Mouse (Mus musculus): Measurements from ENCODE around the gene Sdk1. TPM values are rescaled to one million over a fixed set of nuclear protein-coding genes. Genes with fewer than 3 reads are reported as not detected.

Gene Sdk1
- polyA plus RNA-seq, 1 experiment from 2014 or later, result 1.3 TPM

DNA sequence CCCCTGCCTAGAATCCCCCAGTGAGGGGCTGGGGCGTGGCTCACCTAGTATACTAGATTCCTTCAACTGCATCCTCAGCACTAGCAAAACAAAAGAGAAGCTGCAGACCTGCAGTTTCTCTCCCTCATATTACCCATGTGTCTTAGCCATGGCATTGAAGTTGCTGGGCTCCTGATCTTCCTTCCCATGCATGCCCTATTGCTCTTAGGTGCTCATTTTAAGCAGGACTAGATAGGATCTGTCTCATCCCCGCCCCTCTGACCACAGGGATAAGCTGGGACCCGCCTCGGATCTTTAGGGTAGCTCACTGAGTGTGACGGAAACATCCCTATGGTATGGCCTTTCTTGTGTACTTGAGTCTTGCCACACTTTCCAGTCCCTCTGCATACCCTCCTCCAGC lies 947.5 kb downstream of the Sdk1 start:
- no peak for ATAC-seq
- H3K9me3 ChIP-seq (ENCODE audit: control insufficient read depth, low read length), result no peaks in the 10 kb centered on the region
- H3K27ac ChIP-seq (ENCODE audit: low read length), result no peak overlapping the region
- no peak overlapping the region for H3K4me2 ChIP-seq (ENCODE audit: low read length)
- H3K4me3 ChIP-seq (replicated peaks; ENCODE audit: low read length), result no peak overlapping the region
- 80% methylated on average over 5 of the region's 5 CpGs for WGBS
- no peaks in the 10 kb centered on the region for H3K36me3 ChIP-seq (ENCODE audit: control insufficient read depth, insufficient read depth)
- H3K27me3 ChIP-seq (replicated peaks; ENCODE audit: control insufficient read depth, insufficient read depth, low read length), result no peaks in the 10 kb centered on the region
- no peak overlapping the region for H3K9ac ChIP-seq (replicated peaks; ENCODE audit: low read depth, low read length)
- no peaks in the 10 kb centered on the region for H3K4me1 ChIP-seq (replicated peaks; ENCODE audit: control insufficient read depth, insufficient read depth, low read length)

DNA sequence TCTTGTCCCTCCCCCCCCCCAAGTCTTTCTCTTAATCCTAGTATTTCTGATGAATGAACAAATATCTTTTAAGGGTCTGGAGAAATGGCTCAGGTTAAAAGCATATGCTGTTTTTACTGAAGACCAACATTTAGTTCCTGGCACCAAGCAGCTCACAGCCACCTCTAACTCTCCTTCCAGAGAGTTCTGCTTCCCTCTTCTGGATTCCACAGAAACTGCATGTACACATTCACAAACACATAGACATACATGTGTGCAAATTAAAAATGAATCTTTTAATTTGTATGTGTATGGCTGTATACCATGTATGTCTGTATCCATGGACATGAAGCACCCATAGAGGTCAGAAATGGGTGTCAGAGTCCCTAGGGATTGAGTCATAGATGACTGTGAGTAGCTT lies 968.6 kb downstream of the Sdk1 start:
- no peak overlapping the region for H3K4me3 ChIP-seq (replicated peaks; ENCODE audit: low read length)
- H3K4me1 ChIP-seq (replicated peaks; ENCODE audit: control insufficient read depth, insufficient read depth, low read length), result no peaks in the 10 kb centered on the region
- H3K36me3 ChIP-seq (ENCODE audit: control insufficient read depth, insufficient read depth), result no peaks in the 10 kb centered on the region
- no peak overlapping the region for H3K4me2 ChIP-seq (ENCODE audit: low read length)
- no peak overlapping the region for H3K27ac ChIP-seq (ENCODE audit: low read length)
- no peak for ATAC-seq
- no peak overlapping the region for H3K9ac ChIP-seq (replicated peaks; ENCODE audit: low read depth, low read length)
- no peaks in the 10 kb centered on the region for H3K27me3 ChIP-seq (replicated peaks; ENCODE audit: control insufficient read depth, insufficient read depth, low read length)
- H3K9me3 ChIP-seq (ENCODE audit: control insufficient read depth, low read length), result no peaks in the 10 kb centered on the region

DNA sequence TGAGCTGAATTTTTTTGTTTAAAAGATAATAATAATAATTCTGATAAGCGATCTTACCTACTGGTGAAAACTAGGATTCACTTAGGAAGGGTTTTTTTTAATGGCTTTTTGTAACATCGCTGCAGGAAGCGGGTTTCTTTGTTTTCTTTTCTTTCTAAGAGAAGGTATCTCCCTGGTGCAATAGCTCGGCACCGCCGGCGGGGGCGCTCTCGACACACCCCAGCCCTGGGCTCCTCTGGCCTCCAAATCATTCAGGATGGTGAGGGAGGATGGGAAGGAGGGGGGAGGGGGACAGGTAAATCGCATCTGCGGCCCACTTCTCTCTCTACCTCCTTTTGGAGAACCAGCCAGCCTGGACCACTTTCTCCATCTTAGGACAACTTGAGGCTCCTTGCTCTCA lies 971.0 kb downstream of the Sdk1 start:
- whole genome bisulfite sequencing, result 60% methylated on average over 11 of the region's 11 CpGs
- Histone ChIP-seq H3K27ac (ENCODE audit: low read length) (no peak overlapping the region), H3K4me3 (replicated peaks; ENCODE audit: low read length) (no peak overlapping the region), H3K9ac (replicated peaks; ENCODE audit: low read depth, low read length) (no peak overlapping the region), H3K4me1 (replicated peaks; ENCODE audit: control insufficient read depth, insufficient read depth, low read length) (peaks cover 6% of the 10 kb centered on the region), H3K36me3 (ENCODE audit: control insufficient read depth, insufficient read depth) (no peaks in the 10 kb centered on the region), H3K27me3 (replicated peaks; ENCODE audit: control insufficient read depth, insufficient read depth, low read length) (no peaks in the 10 kb centered on the region), H3K4me2 (ENCODE audit: low read length) (no peak overlapping the region), H3K9me3 (ENCODE audit: control insufficient read depth, low read length) (no peaks in the 10 kb centered on the region)
- no peak for ATAC-seq

DNA sequence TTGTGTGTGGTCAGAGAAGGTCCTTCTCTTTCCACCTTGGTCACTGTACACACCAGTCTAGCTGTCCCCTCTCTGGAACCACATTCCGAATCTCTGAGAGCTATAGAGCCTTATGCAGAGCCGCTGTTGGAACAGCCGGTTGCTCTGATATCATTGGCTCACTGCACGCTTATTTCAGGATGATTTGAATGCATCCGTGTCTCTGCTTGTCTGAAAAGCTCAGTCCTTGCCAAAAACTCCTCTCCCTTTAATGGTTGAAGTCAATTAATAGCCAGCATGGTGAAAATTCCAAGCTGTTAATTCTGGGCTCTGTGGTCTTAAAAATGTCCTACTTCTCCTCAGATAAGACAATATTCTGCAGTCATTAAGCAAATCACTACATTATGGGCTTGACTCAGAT lies 974.7 kb downstream of the Sdk1 start:
- ATAC-seq, result peak; percentile 82
- Histone ChIP-seq H3K27ac (ENCODE audit: low read length) (peak overlapping the region; percentile 60), H3K4me2 (ENCODE audit: low read length) (no peak overlapping the region), H3K9ac (replicated peaks; ENCODE audit: low read depth, low read length) (no peak overlapping the region), H3K4me1 (replicated peaks; ENCODE audit: control insufficient read depth, insufficient read depth, low read length) (peaks cover 6% of the 10 kb centered on the region), H3K9me3 (ENCODE audit: control insufficient read depth, low read length) (no peaks in the 10 kb centered on the region), H3K36me3 (ENCODE audit: control insufficient read depth, insufficient read depth) (no peaks in the 10 kb centered on the region), H3K27me3 (replicated peaks; ENCODE audit: control insufficient read depth, insufficient read depth, low read length) (no peaks in the 10 kb centered on the region), H3K4me3 (replicated peaks; ENCODE audit: low read length) (no peak overlapping the region)
- 32% methylated on average over 5 of the region's 5 CpGs for WGBS

DNA sequence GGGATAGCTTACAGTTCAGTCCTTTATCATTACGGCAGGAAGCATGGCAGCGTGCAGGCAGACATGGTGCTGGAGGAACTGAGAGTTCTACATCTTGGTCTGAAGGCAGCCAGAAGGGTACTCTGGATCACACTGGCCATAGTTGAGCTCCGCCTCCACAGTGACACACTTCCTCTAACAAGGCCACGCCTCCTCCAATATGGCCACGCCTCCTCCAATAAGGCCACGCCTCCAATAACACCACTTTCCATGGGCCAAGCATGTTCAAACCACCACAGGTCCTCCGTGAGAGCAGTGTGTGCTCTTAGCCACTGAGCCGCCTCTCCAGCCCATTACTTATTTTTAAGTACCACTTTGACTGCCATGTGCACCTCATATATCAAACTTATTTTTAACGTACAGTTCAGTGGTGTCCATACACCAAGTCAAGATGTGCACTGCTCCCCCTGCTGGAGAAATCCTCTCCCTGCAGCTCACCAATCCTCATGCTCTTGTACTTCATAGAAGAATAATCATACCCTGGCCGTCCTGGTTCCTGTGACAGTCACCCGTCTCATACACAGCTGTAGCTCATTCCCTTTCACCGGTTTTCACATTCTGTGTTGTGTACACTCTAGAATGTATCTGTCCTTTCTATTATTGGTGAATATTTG lies 979.7 kb downstream of the Sdk1 start:
- Histone ChIP-seq H3K9me3 (ENCODE audit: control insufficient read depth, low read length) (no peaks in the 10 kb centered on the region), H3K4me2 (ENCODE audit: low read length) (no peak overlapping the region), H3K36me3 (ENCODE audit: control insufficient read depth, insufficient read depth) (no peaks in the 10 kb centered on the region), H3K4me3 (replicated peaks; ENCODE audit: low read length) (no peak overlapping the region), H3K4me1 (replicated peaks; ENCODE audit: control insufficient read depth, insufficient read depth, low read length) (0 out of 2 replicates have a peak, but pooled peaks cover 2% of the 10 kb centered on the region), H3K9ac (replicated peaks; ENCODE audit: low read depth, low read length) (no peak overlapping the region), H3K27me3 (replicated peaks; ENCODE audit: control insufficient read depth, insufficient read depth, low read length) (no peaks in the 10 kb centered on the region), H3K27ac (ENCODE audit: low read length) (no peak overlapping the region)
- 93% methylated on average over 12 of the region's 12 CpGs for WGBS
- ATAC-seq, result no peak

DNA sequence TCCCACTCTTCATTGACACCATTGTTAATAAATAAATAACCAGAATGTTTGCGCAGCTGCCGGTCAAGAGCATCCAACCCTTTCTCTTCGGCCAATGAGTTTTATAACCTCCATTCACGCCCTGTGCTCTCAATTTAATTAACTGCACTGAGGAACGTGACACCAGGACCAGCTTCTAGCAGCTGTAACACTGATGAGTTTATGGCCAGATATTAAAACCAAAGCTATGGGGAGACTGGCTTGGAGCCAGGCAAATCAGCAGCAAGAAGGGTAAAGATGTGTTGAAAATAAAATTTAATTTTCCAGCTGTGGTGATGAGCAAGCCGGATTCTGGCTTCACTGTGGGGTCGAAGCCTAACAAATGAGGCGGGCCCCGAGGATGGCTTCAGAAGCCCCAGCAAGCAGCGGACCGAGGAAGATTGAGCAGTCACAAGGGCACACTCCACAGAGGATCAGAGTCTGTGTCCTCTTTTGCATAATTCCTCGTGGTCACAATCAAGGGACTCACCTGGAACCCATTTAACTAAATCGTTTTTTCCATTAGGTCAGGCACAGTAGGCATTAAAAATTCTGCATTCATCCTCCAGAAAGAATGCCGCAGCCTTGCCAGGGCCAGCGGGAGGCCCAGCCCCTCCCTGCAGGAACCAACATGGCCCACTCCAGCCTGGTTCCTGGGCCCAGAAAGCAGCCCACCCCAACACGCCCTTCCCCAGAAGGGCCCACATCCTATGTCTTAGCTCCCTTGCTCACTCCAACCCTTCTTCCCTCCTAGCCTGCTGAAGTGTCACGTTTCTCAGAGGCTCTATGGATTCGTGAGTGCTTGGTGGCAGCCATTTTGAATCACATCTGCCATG lies 987.9 kb downstream of the Sdk1 start:
- Histone ChIP-seq H3K27ac (ENCODE audit: low read length) (no peak overlapping the region), H3K9ac (replicated peaks; ENCODE audit: low read depth, low read length) (no peak overlapping the region)
- WGBS, result 82% methylated on average over 18 of the region's 18 CpGs

DNA sequence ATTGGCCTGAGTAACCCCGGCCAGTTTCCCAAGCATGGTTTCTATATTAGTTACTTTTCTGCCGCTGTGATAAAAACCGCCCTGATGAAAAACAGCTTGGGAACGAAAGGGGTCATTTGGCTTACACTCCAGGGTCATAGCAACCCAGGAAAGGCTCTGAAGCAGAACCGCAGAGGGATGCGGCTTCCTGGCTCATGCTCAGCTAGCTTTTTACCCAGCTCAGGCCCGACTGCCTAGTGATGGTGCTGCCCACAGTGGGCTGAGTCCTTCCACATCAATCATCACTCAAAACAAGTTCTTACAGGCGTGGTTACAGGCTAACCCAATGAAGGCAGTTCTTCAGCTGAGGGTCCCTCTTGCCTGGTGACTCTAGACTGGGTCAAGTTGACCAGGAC lies 988.5 kb downstream of the Sdk1 start:
- Histone ChIP-seq H3K4me2 (ENCODE audit: low read length) (no peak overlapping the region), H3K36me3 (ENCODE audit: control insufficient read depth, insufficient read depth) (no peaks in the 10 kb centered on the region), H3K4me3 (replicated peaks; ENCODE audit: low read length) (no peak overlapping the region), H3K4me1 (replicated peaks; ENCODE audit: control insufficient read depth, insufficient read depth, low read length) (no peaks in the 10 kb centered on the region), H3K27me3 (replicated peaks; ENCODE audit: control insufficient read depth, insufficient read depth, low read length) (no peaks in the 10 kb centered on the region), H3K9me3 (ENCODE audit: control insufficient read depth, low read length) (no peaks in the 10 kb centered on the region), H3K9ac (replicated peaks; ENCODE audit: low read depth, low read length) (no peak overlapping the region), H3K27ac (ENCODE audit: low read length) (no peak overlapping the region)
- no peak for ATAC-seq
- 86% methylated on average over 8 of the region's 8 CpGs for WGBS

More for the DNA sequence above, 987.9 kb downstream of the Sdk1 start:
- no peak overlapping the region for H3K4me3 ChIP-seq (replicated peaks; ENCODE audit: low read length)
- H3K4me2 ChIP-seq (ENCODE audit: low read length), result no peak overlapping the region
- no peaks in the 10 kb centered on the region for H3K36me3 ChIP-seq (ENCODE audit: control insufficient read depth, insufficient read depth)
- H3K27me3 ChIP-seq (replicated peaks; ENCODE audit: control insufficient read depth, insufficient read depth, low read length), result no peaks in the 10 kb centered on the region
- H3K9me3 ChIP-seq (ENCODE audit: control insufficient read depth, low read length), result no peaks in the 10 kb centered on the region
- no peak for ATAC-seq
- H3K4me1 ChIP-seq (replicated peaks; ENCODE audit: control insufficient read depth, insufficient read depth, low read length), result no peaks in the 10 kb centered on the region

DNA sequence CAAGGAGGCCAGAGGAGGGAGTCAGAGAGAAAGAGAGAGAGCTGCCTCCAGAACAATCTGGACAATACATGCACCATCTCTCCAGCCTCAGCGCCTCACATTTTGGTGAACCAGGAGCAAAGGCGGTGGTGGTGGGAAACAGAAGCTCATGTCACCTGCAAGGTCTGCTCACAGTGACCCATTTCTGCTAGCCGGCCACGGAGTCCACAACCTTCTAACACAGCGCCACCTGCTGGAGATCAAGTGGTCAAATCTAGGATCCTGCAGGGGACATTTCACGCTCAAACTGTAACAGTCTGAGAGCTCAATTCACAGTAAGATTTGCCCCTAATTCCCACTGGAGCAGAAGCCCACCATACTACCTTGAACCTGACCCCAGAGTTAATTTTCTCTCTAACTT lies 999.0 kb downstream of the Sdk1 start:
- 87% methylated on average over 6 of the region's 6 CpGs for WGBS
- no peak for ATAC-seq
- no peaks in the 10 kb centered on the region for H3K27me3 ChIP-seq (replicated peaks; ENCODE audit: control insufficient read depth, insufficient read depth, low read length)
- no peak overlapping the region for H3K4me3 ChIP-seq (replicated peaks; ENCODE audit: low read length)
- H3K36me3 ChIP-seq (ENCODE audit: control insufficient read depth, insufficient read depth), result no peaks in the 10 kb centered on the region
- no peak overlapping the region for H3K4me2 ChIP-seq (ENCODE audit: low read length)
- no peak overlapping the region for H3K9ac ChIP-seq (replicated peaks; ENCODE audit: low read depth, low read length)
- H3K27ac ChIP-seq (ENCODE audit: low read length), result no peak overlapping the region
- H3K9me3 ChIP-seq (ENCODE audit: control insufficient read depth, low read length), result peaks cover 3% of the 10 kb centered on the region; the same call in 1 of the 2 replicates
- no peaks in the 10 kb centered on the region for H3K4me1 ChIP-seq (replicated peaks; ENCODE audit: control insufficient read depth, insufficient read depth, low read length)

DNA sequence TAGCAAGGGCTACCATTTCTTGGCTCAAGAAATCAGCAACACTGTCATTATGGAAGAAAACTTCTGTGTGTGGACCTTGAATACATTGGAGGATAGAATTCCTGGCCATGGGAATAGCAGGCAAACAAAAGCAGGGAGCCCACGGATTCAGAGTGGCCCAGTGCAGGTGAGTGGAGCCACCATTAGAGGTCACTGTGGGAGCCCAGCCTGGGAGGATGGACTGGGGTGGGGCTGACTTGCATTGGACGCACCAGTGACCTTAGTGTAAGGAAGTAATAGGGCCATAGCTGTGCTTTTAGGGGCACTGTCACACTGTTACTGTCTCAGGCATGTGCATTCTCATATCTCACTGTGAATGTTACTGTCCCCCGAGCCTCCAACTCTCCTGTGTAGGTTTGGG lies 1001.3 kb downstream of the Sdk1 start:
- H3K27me3 ChIP-seq (replicated peaks; ENCODE audit: control insufficient read depth, insufficient read depth, low read length), result no peaks in the 10 kb centered on the region
- no peak overlapping the region for H3K4me2 ChIP-seq (ENCODE audit: low read length)
- ATAC-seq, result no peak
- no peak overlapping the region for H3K9ac ChIP-seq (replicated peaks; ENCODE audit: low read depth, low read length)
- H3K9me3 ChIP-seq (ENCODE audit: control insufficient read depth, low read length), result peaks cover 11% of the 10 kb centered on the region
- no peak overlapping the region for H3K4me3 ChIP-seq (replicated peaks; ENCODE audit: low read length)
- WGBS, result 43% methylated on average over 3 of the region's 3 CpGs
- no peak overlapping the region for H3K27ac ChIP-seq (ENCODE audit: low read length)
- no peaks in the 10 kb centered on the region for H3K36me3 ChIP-seq (ENCODE audit: control insufficient read depth, insufficient read depth)
- no peaks in the 10 kb centered on the region for H3K4me1 ChIP-seq (replicated peaks; ENCODE audit: control insufficient read depth, insufficient read depth, low read length)

All from forebrain, embryonic 16.5 days (tissue).